In the genomic region with DNA sequence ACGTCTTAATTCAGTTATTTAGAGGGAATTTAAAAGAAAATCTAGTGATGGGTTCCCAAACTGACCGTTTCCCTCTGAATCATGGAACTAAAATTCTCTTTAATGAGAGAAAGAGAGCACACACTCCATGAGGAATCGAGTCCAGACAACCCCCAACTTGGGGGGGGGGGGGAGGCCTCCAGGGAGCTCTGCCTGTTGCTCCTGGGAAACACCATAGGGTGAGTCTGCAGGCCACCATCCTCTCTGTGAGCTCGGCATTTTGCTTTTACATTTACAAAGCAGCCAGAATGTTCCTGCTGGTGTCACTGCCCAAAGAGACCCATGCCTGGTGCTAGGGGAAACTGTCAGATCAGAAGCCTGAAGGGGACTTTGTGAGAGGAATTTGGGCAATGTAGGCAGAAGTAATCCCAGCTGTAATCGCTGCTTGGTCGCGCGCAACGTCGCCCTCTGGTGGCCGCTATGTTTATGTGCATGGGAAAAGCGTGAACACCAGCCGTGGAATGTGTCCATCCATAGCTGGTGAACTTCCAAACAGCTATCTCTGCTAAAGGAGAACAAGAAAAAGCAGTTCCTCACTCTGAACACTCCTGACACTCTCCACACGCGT, we compare ENCODE assay signal across 8 mouse cellular contexts.
A peak's percentile ranks its signal among the peaks of the same experiment; 100 is the strongest.
DNase-seq lines count a peak whose midpoint lies in the region; ATAC-seq and TF ChIP-seq lines count a peak whose summit lies in the region.

No protein-coding gene starts in this region.

- intact Hi-C loops in heart, adult 2 months (cut with DNase I): loop anchor here (1.0 kb wide), 1 partner anchor 156 kb away; no protein-coding TSS in a partner anchor

- H3K79me2 ChIP-seq in heart, adult 2 months (replicated peaks; ENCODE audit: control insufficient read depth, insufficient read depth, low read length): no peaks in the 10 kb centered on the region

- WGBS in embryonic facial prominence, embryonic 11.5 days: 13% methylated on average over 15 of the region's 15 CpGs
- WGBS in heart, adult 2 months: 12% methylated on average over 15 of the region's 15 CpGs
- WGBS in kidney, adult 2 months: 12% methylated on average over 15 of the region's 15 CpGs
- 13% methylated on average over 15 of the region's 15 CpGs for WGBS in limb, embryonic 12.5 days
- 14% methylated on average over 15 of the region's 15 CpGs for WGBS in stomach, embryonic 15.5 days

- no peak overlapping the region for H3K4me3 ChIP-seq in embryonic facial prominence, embryonic 11.5 days (ENCODE audit: low read depth, low read length)
- no peak overlapping the region for H3K4me3 ChIP-seq in heart, adult 2 months
- no peak overlapping the region for H3K4me3 ChIP-seq in kidney, adult 2 months (ENCODE audit: insufficient read depth, low read depth, low read length)
- no peak overlapping the region for H3K4me3 ChIP-seq in limb, embryonic 12.5 days (replicated peaks)
- no peak overlapping the region for H3K4me3 ChIP-seq in stomach, embryonic 15.5 days (replicated peaks)

- TF ChIP-seq EP300 in heart, adult 2 months (IDR thresholded peaks at IDR 0.05; ENCODE audit: insufficient read depth, low read depth, low read length): no peak

- H3K4me1 ChIP-seq in embryonic facial prominence, embryonic 11.5 days (ENCODE audit: control insufficient read depth, insufficient read depth, low read length): no peaks in the 10 kb centered on the region
- no peaks in the 10 kb centered on the region for H3K4me1 ChIP-seq in heart, adult 2 months (ENCODE audit: control insufficient read depth, insufficient read depth, low read length)
- no peaks in the 10 kb centered on the region for H3K4me1 ChIP-seq in kidney, adult 2 months (ENCODE audit: control insufficient read depth, insufficient read depth, low read length)
- peaks cover 5% of the 10 kb centered on the region for H3K4me1 ChIP-seq in limb, embryonic 12.5 days (replicated peaks)
- 0 out of 2 replicates have a peak, but pooled peaks cover 3% of the 10 kb centered on the region for H3K4me1 ChIP-seq in stomach, embryonic 15.5 days

- peak; percentile 8 to 60 for DNase-seq in spleen, adult 18-20 months
- no peak for DNase-seq in spleen, adult 12 weeks (ENCODE audit: low spot score)
- peak; percentile 83 for DNase-seq in embryonic facial prominence, embryonic 11.5 days (ENCODE audit: low spot score)
- peak; percentile 65 to 81 for DNase-seq in heart, adult 2 months
- peak; percentile 74 for DNase-seq in kidney, adult 2 months
- peak; percentile 5 to 34 for DNase-seq in natural killer cell, adult 2 months (ENCODE audit: low spot score in 2 of 2)

- TF ChIP-seq POLR2A in heart, adult 2 months (IDR thresholded peaks at IDR 0.05; ENCODE audit: insufficient read depth, low read depth, low read length): no peak
- no peak for TF ChIP-seq POLR2A in kidney, adult 2 months (IDR thresholded peaks at IDR 0.05; ENCODE audit: low read depth, low read length)

- peak; percentile 94 for TF ChIP-seq CTCF in heart, adult 2 months (IDR thresholded peaks at IDR 0.05)
- peak; percentile 90 for TF ChIP-seq CTCF in kidney, adult 2 months (conservative IDR thresholded peaks at IDR 0.05; ENCODE audit: insufficient read depth, insufficient read length, low read depth, low read length)

- no peaks in the 10 kb centered on the region for H3K9me3 ChIP-seq in embryonic facial prominence, embryonic 11.5 days (replicated peaks; ENCODE audit: control insufficient read depth, low read length)
- no peaks in the 10 kb centered on the region for H3K9me3 ChIP-seq in limb, embryonic 12.5 days
- no peaks in the 10 kb centered on the region for H3K9me3 ChIP-seq in stomach, embryonic 15.5 days

- no peaks in the 10 kb centered on the region for H3K36me3 ChIP-seq in embryonic facial prominence, embryonic 11.5 days (replicated peaks; ENCODE audit: control insufficient read depth, insufficient read depth, low read depth, low read length)
- no peaks in the 10 kb centered on the region for H3K36me3 ChIP-seq in heart, adult 2 months (ENCODE audit: control insufficient read depth, insufficient read depth, low read length)
- H3K36me3 ChIP-seq in kidney, adult 2 months (ENCODE audit: control insufficient read depth, insufficient read depth, low read length): no peaks in the 10 kb centered on the region
- H3K36me3 ChIP-seq in limb, embryonic 12.5 days: no peaks in the 10 kb centered on the region
- no peaks in the 10 kb centered on the region for H3K36me3 ChIP-seq in stomach, embryonic 15.5 days

- no peak overlapping the region for H3K9ac ChIP-seq in embryonic facial prominence, embryonic 11.5 days (replicated peaks; ENCODE audit: low read length)
- no peak overlapping the region for H3K9ac ChIP-seq in heart, adult 2 months (ENCODE audit: low read depth, low read length)
- no peak overlapping the region for H3K9ac ChIP-seq in limb, embryonic 12.5 days (replicated peaks)
- no peak overlapping the region for H3K9ac ChIP-seq in stomach, embryonic 15.5 days

- H3K27me3 ChIP-seq in embryonic facial prominence, embryonic 11.5 days (ENCODE audit: control insufficient read depth, insufficient read depth, low read length): no peaks in the 10 kb centered on the region
- no peaks in the 10 kb centered on the region for H3K27me3 ChIP-seq in heart, adult 2 months (ENCODE audit: control insufficient read depth, insufficient read depth, low read length)
- H3K27me3 ChIP-seq in kidney, adult 2 months (replicated peaks; ENCODE audit: control insufficient read depth, insufficient read depth, low read length): no peaks in the 10 kb centered on the region
- H3K27me3 ChIP-seq in limb, embryonic 12.5 days: no peaks in the 10 kb centered on the region
- no peaks in the 10 kb centered on the region for H3K27me3 ChIP-seq in stomach, embryonic 15.5 days (replicated peaks)

- H3K27ac ChIP-seq in embryonic facial prominence, embryonic 11.5 days (replicated peaks; ENCODE audit: low read depth, low read length): no peak overlapping the region
- no peak overlapping the region for H3K27ac ChIP-seq in heart, adult 2 months
- H3K27ac ChIP-seq in kidney, adult 2 months (ENCODE audit: insufficient read depth, low read depth, low read length): no peak overlapping the region
- no peak overlapping the region for H3K27ac ChIP-seq in limb, embryonic 12.5 days
- H3K27ac ChIP-seq in stomach, embryonic 15.5 days: no peak overlapping the region

- no peak overlapping the region for H3K4me2 ChIP-seq in embryonic facial prominence, embryonic 11.5 days (ENCODE audit: low read depth, low read length)
- H3K4me2 ChIP-seq in limb, embryonic 12.5 days: no peak overlapping the region
- no peak overlapping the region for H3K4me2 ChIP-seq in stomach, embryonic 15.5 days

- peak; percentile 42 for ATAC-seq in embryonic facial prominence, embryonic 11.5 days (replicated peaks; ENCODE audit: insufficient number of reproducible peaks, low FRiP score, low TSS enrichment, low read depth)
- ATAC-seq in limb, embryonic 12.5 days (ENCODE audit: insufficient number of reproducible peaks, insufficient read depth, low FRiP score, low TSS enrichment, low read depth): peak; percentile 52
- peak; percentile 50; the same call in 1 of the 2 replicates for ATAC-seq in stomach, embryonic 15.5 days (ENCODE audit: insufficient read depth, low FRiP score, low read depth)
